Mouse (Mus musculus): ENCODE measurements around the gene Magi3.

- TF ChIP-seq POLR2A (IDR thresholded peaks at IDR 0.05; ENCODE audit: control insufficient read depth, extremely low read depth, insufficient read depth, low read length, poor library complexity) (no peak), CTCF (IDR thresholded peaks at IDR 0.05; ENCODE audit: borderline replicate concordance, control insufficient read depth, extremely low read depth, insufficient read depth, low read length, poor library complexity) (no peak)
Measured at GRCm38 (mm10) chr3:103998724-103999123, 221.4 kb downstream of the Magi3 start.

Data from thymus, adult 2 months (tissue).